Mouse (Mus musculus) lung, postnatal 36 days (tissue): Measurements from ENCODE around the gene Nelfb.
A peak's percentile ranks its signal among the peaks of the same experiment; 100 is the strongest.
"Not testable (repeated sequence)": the region's sequence is repeated elsewhere in the genome, so short reads cannot be mapped to it uniquely, and the experiment has no call there.

Source experiments
- DNase-seq: peaks from one replicate; pipeline ENCODE4 v3.0.0; 2022; ENCODE audit warnings: mixed read lengths

Nelfb gene

GRCm38 (mm10) chr2:25211121-25211670 is at the start of gene Nelfb:
Gene Nelfb, minus strand, starts transcription at chr2:25211489.
- peak; percentile 95 for DNase-seq

- DNase-seq: no peak
Measured at GRCm38 (mm10) chr2:25258887-25259286, 47.6 kb upstream of the Nelfb start.

GRCm38 (mm10) chr2:25257250-25257649 is 46.0 kb upstream of the Nelfb start:
- DNase-seq: not testable (repeated sequence)

- DNase-seq: peak; percentile 77
Measured at GRCm38 (mm10) chr2:25256443-25257109, 45.3 kb upstream of the Nelfb start.

- peak; percentile 93 for DNase-seq
Measured at GRCm38 (mm10) chr2:25255284-25255779, 44.0 kb upstream of the Nelfb start, which contains the start of gene Tmem203. Gene Tmem203, plus strand, starts transcription at chr2:25255439.

GRCm38 (mm10) chr2:25252331-25252730 is 41.0 kb upstream of the Nelfb start:
- DNase-seq: peak; percentile 57

GRCm38 (mm10) chr2:25246183-25247072 is 35.1 kb upstream of the Nelfb start, which contains the start of gene AL732309.1:
Gene AL732309.1, minus strand, starts transcription at chr2:25246863.
- DNase-seq: peak; percentile 53

- no peak for DNase-seq
Measured at GRCm38 (mm10) chr2:25244144-25244543, 32.9 kb upstream of the Nelfb start.

- DNase-seq: no peak
Measured at GRCm38 (mm10) chr2:25243342-25243741, 32.1 kb upstream of the Nelfb start.

GRCm38 (mm10) chr2:25242101-25242506 is 30.8 kb upstream of the Nelfb start, which contains the start of the genes Rnf208 and Cysrt1:
Gene Rnf208, plus strand, starts transcription at chr2:25242255.
Gene Cysrt1, minus strand, starts transcription at chr2:25242452.
- DNase-seq: no peak

- DNase-seq: no peak
Measured at GRCm38 (mm10) chr2:25241438-25241775, 30.1 kb upstream of the Nelfb start.

- peak; percentile 85 for DNase-seq
Measured at GRCm38 (mm10) chr2:25240723-25241437, 29.6 kb upstream of the Nelfb start.

- no peak for DNase-seq
Measured at GRCm38 (mm10) chr2:25240310-25240709, 29.0 kb upstream of the Nelfb start.

GRCm38 (mm10) chr2:25239766-25240165 is 28.5 kb upstream of the Nelfb start:
- no peak for DNase-seq

GRCm38 (mm10) chr2:25238106-25238505 is 26.8 kb upstream of the Nelfb start:
- no peak for DNase-seq

- DNase-seq: peak; percentile 88
Measured at GRCm38 (mm10) chr2:25237522-25237921, 26.2 kb upstream of the Nelfb start.

- DNase-seq: no peak
Measured at GRCm38 (mm10) chr2:25236614-25237013, 25.3 kb upstream of the Nelfb start, which contains the start of gene Rnf224. Gene Rnf224, minus strand, starts transcription at chr2:25236787.

GRCm38 (mm10) chr2:25234551-25235220 is 23.4 kb upstream of the Nelfb start:
- no peak for DNase-seq

- DNase-seq: no peak
Measured at GRCm38 (mm10) chr2:25234050-25234449, 22.8 kb upstream of the Nelfb start, which contains the start of gene Slc34a3. Gene Slc34a3, minus strand, starts transcription at chr2:25234364.

GRCm38 (mm10) chr2:25233421-25233820 is 22.1 kb upstream of the Nelfb start:
- no peak for DNase-seq

- no peak for DNase-seq
Measured at GRCm38 (mm10) chr2:25231038-25231437, 19.7 kb upstream of the Nelfb start.

GRCm38 (mm10) chr2:25230581-25230980 is 19.3 kb upstream of the Nelfb start:
- DNase-seq: no peak
